Mouse (Mus musculus) forebrain, embryonic 13.5 days (tissue): Measurements from ENCODE around the gene Mcfd2. TPM values are rescaled to one million over a fixed set of nuclear protein-coding genes. Genes with fewer than 3 reads are reported as not detected.

ENCODE experiments used
- ATAC-seq: fragments of 200-750 bp; cut with Nextera tagmentation; 2 replicates; pipeline ENCODE4 v1.8.0; 2017
- H3K27ac ChIP-seq: fragments of 300-500 bp; sonication (generic); 2 replicates; pipeline ENCODE4 v1.5.1; 2015; ENCODE audit warnings: inconsistent platforms, mild to moderate bottlenecking, moderate library complexity
- H3K27me3 ChIP-seq: fragments of 300-500 bp; sonication (generic); 2 replicates; pipeline ENCODE4 v1.6.1; 2015; ENCODE audit warnings: mild to moderate bottlenecking, inconsistent platforms
- H3K36me3 ChIP-seq: fragments of 300-500 bp; sonication (generic); 2 replicates; pipeline ENCODE4 v1.6.1; 2015; ENCODE audit warnings: mild to moderate bottlenecking, inconsistent platforms; ENCODE audit not compliant: poor library complexity, severe bottlenecking
- H3K4me1 ChIP-seq: fragments of 300-500 bp; sonication (generic); 2 replicates; pipeline ENCODE4 v1.6.1; 2015; ENCODE audit warnings: inconsistent platforms
- H3K4me2 ChIP-seq: fragments of 300-500 bp; sonication (generic); 2 replicates; pipeline ENCODE4 v1.6.1; 2015; ENCODE audit warnings: inconsistent platforms, mild to moderate bottlenecking, moderate library complexity
- H3K4me3 ChIP-seq: fragments of 300-500 bp; sonication (generic); 2 replicates; pipeline ENCODE4 v1.5.1; 2015; ENCODE audit warnings: mild to moderate bottlenecking, inconsistent platforms
- H3K9ac ChIP-seq: fragments of 300-500 bp; sonication (generic); 2 replicates; pipeline ENCODE4 v1.6.1; 2015; ENCODE audit warnings: mild to moderate bottlenecking, inconsistent platforms
- H3K9me3 ChIP-seq: fragments of 300-500 bp; sonication (generic); replicated peaks from 2 replicates; pipeline ENCODE4 v1.6.1; 2016; ENCODE audit warnings: inconsistent platforms
- WGBS: fragments of 180-500 bp; shearing (Covaris S2); methylation state at CpG from one replicate; pipeline ENCODE4 v1.1.7; 2015; 5-methylcytosine and 5-hydroxymethylcytosine counted together
- polyA plus RNA-seq: library from polyadenylated mRNA; unstranded; fragments of >200 nt; fragmentation: Nextera tagmentation; extraction: Ambion mirVana; gene quantifications from 2 replicates; pipeline ENCODE4 v1.2.1, GENCODE M21; 2015

The Mcfd2 gene
- polyA plus RNA-seq, 1 experiment from 2014 or later = 53.1 TPM

- no peak for ATAC-seq
Observed at GRCm38 (mm10) chr17:87225384-87225783, 40.4 kb downstream of the Mcfd2 start.

DNA sequence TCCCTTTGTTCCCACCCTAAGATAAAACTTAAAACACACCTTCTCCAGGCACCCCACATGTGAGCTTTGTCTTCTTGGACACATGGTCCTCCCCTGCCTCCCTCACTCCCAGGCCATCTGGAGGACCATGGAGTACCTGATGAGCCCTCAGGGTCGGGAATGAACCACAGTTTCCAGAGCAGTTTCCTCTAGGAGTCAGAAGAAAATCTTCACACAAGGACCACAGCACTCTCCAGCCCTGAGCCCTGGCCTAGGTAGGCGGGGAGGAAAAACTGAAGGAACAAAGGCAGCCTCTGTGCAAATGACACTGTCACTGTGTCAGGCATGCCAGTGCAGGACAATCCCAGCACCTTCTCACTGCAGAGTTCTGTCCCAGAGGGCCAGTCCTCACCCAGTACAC, 41.3 kb downstream of the Mcfd2 start:
- no peaks in the 10 kb centered on the region for H3K9me3 ChIP-seq
- no peaks in the 10 kb centered on the region for H3K36me3 ChIP-seq
- H3K27ac ChIP-seq = no peak overlapping the region
- no peak overlapping the region for H3K9ac ChIP-seq
- H3K4me1 ChIP-seq = no peaks in the 10 kb centered on the region
- no peak for ATAC-seq
- no peaks in the 10 kb centered on the region for H3K27me3 ChIP-seq
- H3K4me3 ChIP-seq = no peak overlapping the region
- 68% methylated on average over 2 of the region's 2 CpGs for WGBS
- H3K4me2 ChIP-seq = no peak overlapping the region

More at GRCm38 (mm10) chr17:87225384-87225783, 40.4 kb downstream of the Mcfd2 start:
- no peak overlapping the region for H3K4me2 ChIP-seq
- H3K36me3 ChIP-seq = no peaks in the 10 kb centered on the region
- no peaks in the 10 kb centered on the region for H3K9me3 ChIP-seq
- H3K27me3 ChIP-seq = no peaks in the 10 kb centered on the region
- no peak overlapping the region for H3K9ac ChIP-seq
- 89% methylated on average over 9 of the region's 9 CpGs for WGBS
- no peaks in the 10 kb centered on the region for H3K4me1 ChIP-seq
- no peak overlapping the region for H3K27ac ChIP-seq
- H3K4me3 ChIP-seq = no peak overlapping the region

GRCm38 (mm10) chr17:87219456-87219855, 46.3 kb downstream of the Mcfd2 start:
- Histone ChIP-seq H3K27me3 (no peaks in the 10 kb centered on the region), H3K36me3 (no peaks in the 10 kb centered on the region), H3K9ac (no peak overlapping the region), H3K4me2 (no peak overlapping the region), H3K9me3 (no peaks in the 10 kb centered on the region), H3K27ac (no peak overlapping the region), H3K4me1 (no peaks in the 10 kb centered on the region), H3K4me3 (no peak overlapping the region)
- no peak for ATAC-seq
- 85% methylated on average over 9 of the region's 9 CpGs for WGBS

GRCm38 (mm10) chr17:87214523-87214922, 51.2 kb downstream of the Mcfd2 start:
- no peaks in the 10 kb centered on the region for H3K4me1 ChIP-seq
- ATAC-seq = no peak
- no peak overlapping the region for H3K4me3 ChIP-seq
- H3K36me3 ChIP-seq = no peaks in the 10 kb centered on the region
- no peak overlapping the region for H3K4me2 ChIP-seq
- H3K9ac ChIP-seq = no peak overlapping the region
- 93% methylated on average over 7 of the region's 7 CpGs for WGBS
- H3K27me3 ChIP-seq = no peaks in the 10 kb centered on the region
- no peak overlapping the region for H3K27ac ChIP-seq
- no peaks in the 10 kb centered on the region for H3K9me3 ChIP-seq

GRCm38 (mm10) chr17:87210525-87210924, 55.2 kb downstream of the Mcfd2 start:
- H3K36me3 ChIP-seq = no peaks in the 10 kb centered on the region
- no peak overlapping the region for H3K4me3 ChIP-seq
- ATAC-seq = no peak
- no peak overlapping the region for H3K9ac ChIP-seq
- no peaks in the 10 kb centered on the region for H3K9me3 ChIP-seq
- H3K27ac ChIP-seq = no peak overlapping the region
- 84% methylated on average over 2 of the region's 2 CpGs for WGBS
- H3K4me2 ChIP-seq = no peak overlapping the region
- no peaks in the 10 kb centered on the region for H3K27me3 ChIP-seq
- H3K4me1 ChIP-seq = no peaks in the 10 kb centered on the region

DNA sequence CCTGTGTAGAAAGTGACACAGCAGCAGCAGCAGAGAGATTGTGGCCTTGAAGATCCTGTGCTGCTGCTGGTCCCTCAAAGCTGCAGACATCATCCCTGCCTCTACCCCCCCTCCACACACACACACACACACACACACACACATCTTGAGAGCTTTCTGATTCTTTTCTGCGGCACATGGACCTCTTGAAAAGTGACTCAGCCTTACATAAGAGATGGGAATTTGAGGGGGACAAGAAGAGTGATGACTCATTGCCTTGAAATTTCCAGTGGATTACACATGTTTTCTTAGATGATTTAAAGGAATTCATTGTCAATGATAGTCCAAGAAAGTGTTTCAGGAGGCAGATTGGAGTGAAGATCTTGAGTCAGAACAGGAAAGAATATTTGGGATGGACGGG, 58.9 kb downstream of the Mcfd2 start:
- no peak for ATAC-seq
- no peak overlapping the region for H3K9ac ChIP-seq
- no peak overlapping the region for H3K4me3 ChIP-seq
- WGBS = 87% methylated on average over 2 of the region's 2 CpGs
- H3K36me3 ChIP-seq = no peaks in the 10 kb centered on the region
- H3K4me2 ChIP-seq = no peak overlapping the region
- no peaks in the 10 kb centered on the region for H3K27me3 ChIP-seq
- H3K27ac ChIP-seq = no peak overlapping the region
- H3K4me1 ChIP-seq = no peaks in the 10 kb centered on the region
- H3K9me3 ChIP-seq = no peaks in the 10 kb centered on the region

Other genes starting within 250 kb of the Mcfd2 start
- 38.7 and 40.5 TPM in 2 replicates for gene Pigf, start 240.5 kb downstream of the Mcfd2 start, polyA plus RNA-seq
- gene Cript, start 240.4 kb downstream of the Mcfd2 start, polyA plus RNA-seq = 226 and 247 TPM in 2 replicates
- 7.5 and 8.2 TPM in 2 replicates for gene Socs5, start 158.3 kb downstream of the Mcfd2 start, polyA plus RNA-seq
- 3.5 and 5.1 TPM in 2 replicates for gene Ttc7, start 17.0 kb upstream of the Mcfd2 start, polyA plus RNA-seq
- not detected in 2 replicates for gene Stpg4, start 161.8 kb upstream of the Mcfd2 start, polyA plus RNA-seq
- gene Calm2, start 181.0 kb upstream of the Mcfd2 start, polyA plus RNA-seq = 1,676 and 1,701 TPM in 2 replicates